Mouse (Mus musculus) small intestine, adult 2 months (tissue): Measurements from ENCODE around the gene Lbhd2. TPM values are rescaled to one million over a fixed set of nuclear protein-coding genes. Genes with fewer than 3 reads are reported as not detected.

Experiments
- H3K27ac ChIP-seq: fragments of 200-500 bp; 2 replicates; pipeline ENCODE4 v1.5.1; 2012; ENCODE audit warnings: low read depth, low read length, control low read depth, inconsistent platforms; ENCODE audit not compliant: insufficient read depth
- H3K27me3 ChIP-seq: fragments of 200-500 bp; 2 replicates; pipeline ENCODE4 v1.6.1; 2012; ENCODE audit warnings: mild to moderate bottlenecking, moderate library complexity, low read length, inconsistent platforms; ENCODE audit not compliant: control insufficient read depth, insufficient read depth
- H3K36me3 ChIP-seq: fragments of 200-500 bp; 2 replicates; pipeline ENCODE4 v1.6.1; 2012; ENCODE audit warnings: mild to moderate bottlenecking, low read length, control low read depth, inconsistent platforms; ENCODE audit not compliant: control insufficient read depth, insufficient read depth
- H3K4me1 ChIP-seq: fragments of 200-500 bp; 2 replicates; pipeline ENCODE4 v1.6.1; 2012; ENCODE audit warnings: low read length, inconsistent platforms, mixed read lengths; ENCODE audit not compliant: control insufficient read depth, insufficient read depth, insufficient read length
- H3K4me3 ChIP-seq: fragments of 200-500 bp; 2 replicates; pipeline ENCODE4 v1.5.1; 2012; ENCODE audit warnings: low read depth, mild to moderate bottlenecking, control low read depth, inconsistent platforms, low read length, moderate library complexity
- CTCF ChIP-seq: fragments of 200-500 bp; IDR thresholded peaks from 2 replicates; pipeline ENCODE4 v1.5.1; 2012; ENCODE audit warnings: low read depth, mild to moderate bottlenecking, control low read depth, inconsistent platforms, low read length, moderate library complexity, mixed read lengths; ENCODE audit not compliant: insufficient replicate concordance, insufficient read length; ENCODE audit errors: extremely low read depth
- POLR2A ChIP-seq: fragments of 200-500 bp; IDR thresholded peaks from 2 replicates; pipeline ENCODE4 v1.6.1; 2012; ENCODE audit warnings: low read depth, mild to moderate bottlenecking, control low read depth, inconsistent platforms, low read length, moderate library complexity
- WGBS: fragments of 180-500 bp; shearing (Covaris S2); methylation state at CpG from one replicate; pipeline ENCODE4 v1.1.7; 2018; 5-methylcytosine and 5-hydroxymethylcytosine counted together
- polyA plus RNA-seq: library from polyadenylated mRNA; depleted of rRNA; stranded (reverse); fragments of >200 nt; gene quantifications from 2 replicates; pipeline ENCODE4 v1.2.3, GENCODE M21; 2012

The Lbhd2 gene
- polyA plus RNA-seq, 1 experiment: not detected

DNA sequence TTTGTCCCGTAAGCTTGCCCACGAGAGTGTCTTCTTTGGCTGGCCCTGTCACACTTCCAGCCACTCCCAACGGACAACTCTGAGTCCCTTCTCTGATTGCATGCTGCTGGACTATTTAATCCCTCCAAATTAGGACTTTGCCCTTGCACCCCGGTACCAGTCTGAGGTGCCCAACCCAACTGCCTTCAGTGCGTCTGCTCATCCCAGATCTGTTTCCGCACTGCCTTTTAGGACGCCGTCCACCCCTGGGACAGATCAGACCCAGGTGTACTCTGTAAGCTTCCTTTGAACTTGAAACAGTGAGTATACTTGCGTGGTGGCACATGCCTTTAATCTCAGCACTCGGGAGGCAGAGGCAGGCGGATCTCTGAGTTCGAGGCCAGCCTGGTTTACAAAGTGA lies 27.8 kb upstream of the Lbhd2 start:
- no peak overlapping the region for H3K27ac ChIP-seq
- peaks cover 8% of the 10 kb centered on the region for H3K4me1 ChIP-seq
- H3K4me3 ChIP-seq: no peak overlapping the region
- no peaks in the 10 kb centered on the region for H3K27me3 ChIP-seq
- H3K36me3 ChIP-seq: no peaks in the 10 kb centered on the region
- TF ChIP-seq CTCF (no peak), POLR2A (no peak)
- 63% methylated on average over 12 of the region's 12 CpGs for WGBS

DNA sequence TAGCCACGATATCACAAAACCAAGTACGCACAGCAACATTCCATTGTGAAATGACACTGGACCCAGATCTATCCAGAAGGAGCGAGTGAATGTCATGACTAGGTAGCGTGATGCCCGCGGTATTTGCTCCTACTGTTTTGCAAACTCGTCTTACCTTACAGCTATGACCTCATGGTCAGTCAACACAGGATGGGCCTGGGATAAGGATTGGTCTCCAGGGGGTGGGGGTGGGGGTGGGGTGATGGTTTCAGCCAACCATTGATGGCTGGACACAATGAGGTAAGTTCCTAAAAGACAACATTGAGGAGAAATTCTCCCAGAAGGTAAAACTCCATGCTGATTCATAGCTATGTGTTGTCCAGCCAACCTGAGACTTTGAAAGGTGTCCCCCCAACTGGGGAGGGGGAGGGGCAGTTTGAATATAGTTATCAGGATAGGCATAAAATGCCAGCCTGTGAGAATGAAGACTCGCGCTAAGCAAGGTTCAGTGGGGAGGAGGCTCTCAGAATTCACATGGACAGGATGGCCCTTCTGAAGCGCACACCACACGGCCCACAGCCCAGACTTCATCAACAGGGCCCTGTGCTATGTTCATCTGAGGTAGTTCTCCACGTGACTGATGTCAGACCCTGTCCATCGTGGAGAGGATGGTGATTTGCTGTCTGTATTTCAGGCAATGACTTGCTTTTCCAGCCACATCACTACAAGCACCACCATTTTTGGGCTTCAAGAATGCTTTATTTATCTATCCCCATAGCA lies 20.5 kb upstream of the Lbhd2 start:
- H3K36me3 ChIP-seq: no peaks in the 10 kb centered on the region
- WGBS: 73% methylated on average over 13 of the region's 13 CpGs
- no peaks in the 10 kb centered on the region for H3K27me3 ChIP-seq
- no peak overlapping the region for H3K4me3 ChIP-seq
- TF ChIP-seq CTCF: no peak
- TF ChIP-seq POLR2A: no peak
- peaks cover 11% of the 10 kb centered on the region for H3K4me1 ChIP-seq
- peak overlapping the region; percentile 77 for H3K27ac ChIP-seq

DNA sequence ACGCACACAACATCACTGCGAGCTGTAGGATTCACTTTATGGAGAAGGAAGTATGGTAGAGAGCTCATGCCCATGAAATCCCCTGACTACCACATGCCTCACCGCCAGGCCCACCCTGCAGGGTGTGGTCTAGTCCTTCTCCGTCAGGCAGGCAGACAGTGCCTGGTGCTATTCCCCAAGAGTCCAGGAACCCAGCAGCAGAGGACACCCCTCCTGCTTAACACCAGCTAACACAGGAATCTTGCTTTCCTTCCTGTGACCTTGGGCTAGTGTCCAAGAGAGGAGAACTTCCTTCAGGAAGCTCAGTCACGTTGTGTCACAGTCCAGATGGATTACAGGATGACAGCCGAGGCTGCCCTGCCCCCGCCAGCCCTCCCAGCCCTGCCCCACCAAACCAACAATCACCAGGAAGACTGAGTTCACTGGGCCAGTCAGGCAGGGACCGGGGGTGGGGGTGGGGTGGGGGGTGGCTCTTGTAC lies 19.9 kb upstream of the Lbhd2 start:
- H3K4me1 ChIP-seq: peaks cover 11% of the 10 kb centered on the region
- H3K27me3 ChIP-seq: no peaks in the 10 kb centered on the region
- TF ChIP-seq CTCF: no peak
- no peak for TF ChIP-seq POLR2A
- H3K4me3 ChIP-seq: no peak overlapping the region
- H3K36me3 ChIP-seq: no peaks in the 10 kb centered on the region
- WGBS: 9% methylated on average over 8 of the region's 8 CpGs
- peak overlapping the region; percentile 77 for H3K27ac ChIP-seq

DNA sequence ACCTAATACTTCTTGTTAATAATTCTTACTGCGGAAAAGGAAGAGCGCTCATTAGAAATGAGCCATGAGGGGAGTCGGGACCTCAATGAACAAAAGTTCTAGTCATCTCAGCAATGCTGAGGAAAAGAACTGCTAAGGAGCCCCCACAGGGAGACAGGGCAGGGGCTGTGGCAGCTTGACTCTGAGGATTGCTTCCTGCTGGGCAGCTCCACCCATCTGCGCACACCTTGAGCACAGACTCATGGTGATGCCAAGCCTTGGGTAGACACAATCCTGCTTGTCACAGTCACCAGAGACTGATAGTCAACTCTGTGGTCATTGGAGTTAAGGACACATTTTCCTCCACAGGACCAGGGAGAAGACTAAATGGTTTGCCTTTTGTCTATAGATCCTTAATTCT lies 19.5 kb upstream of the Lbhd2 start:
- H3K27ac ChIP-seq: peak overlapping the region; percentile 66
- WGBS: 54% methylated on average over 4 of the region's 4 CpGs
- H3K36me3 ChIP-seq: no peaks in the 10 kb centered on the region
- peaks cover 11% of the 10 kb centered on the region for H3K4me1 ChIP-seq
- no peaks in the 10 kb centered on the region for H3K27me3 ChIP-seq
- no peak for TF ChIP-seq POLR2A
- TF ChIP-seq CTCF: no peak
- no peak overlapping the region for H3K4me3 ChIP-seq

DNA sequence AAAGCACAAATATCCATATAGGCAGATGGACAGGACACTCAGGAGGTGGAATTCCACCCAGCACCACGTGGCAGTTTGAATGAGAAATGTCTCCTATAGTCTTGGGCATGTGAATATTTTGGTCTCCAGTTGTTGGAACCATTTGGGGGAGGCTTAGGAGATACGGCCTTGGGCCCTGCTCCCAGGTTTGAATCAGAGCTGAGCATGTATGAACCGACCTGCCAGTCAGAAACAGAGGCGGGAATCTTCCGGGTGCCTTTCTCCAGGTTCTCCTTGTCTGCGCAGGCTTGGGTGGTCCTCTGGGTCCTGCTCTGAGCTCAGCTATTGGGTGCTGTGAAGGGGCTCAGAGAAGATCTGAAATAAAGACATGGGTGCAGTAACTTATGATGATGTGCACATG lies 12.6 kb upstream of the Lbhd2 start:
- WGBS: 84% methylated on average over 6 of the region's 6 CpGs
- Histone ChIP-seq H3K4me3 (no peak overlapping the region), H3K27ac (no peak overlapping the region), H3K4me1 (no peaks in the 10 kb centered on the region), H3K36me3 (no peaks in the 10 kb centered on the region), H3K27me3 (0 out of 2 replicates have a peak, but pooled peaks cover 3% of the 10 kb centered on the region)
- no peak for TF ChIP-seq CTCF
- TF ChIP-seq POLR2A: no peak

DNA sequence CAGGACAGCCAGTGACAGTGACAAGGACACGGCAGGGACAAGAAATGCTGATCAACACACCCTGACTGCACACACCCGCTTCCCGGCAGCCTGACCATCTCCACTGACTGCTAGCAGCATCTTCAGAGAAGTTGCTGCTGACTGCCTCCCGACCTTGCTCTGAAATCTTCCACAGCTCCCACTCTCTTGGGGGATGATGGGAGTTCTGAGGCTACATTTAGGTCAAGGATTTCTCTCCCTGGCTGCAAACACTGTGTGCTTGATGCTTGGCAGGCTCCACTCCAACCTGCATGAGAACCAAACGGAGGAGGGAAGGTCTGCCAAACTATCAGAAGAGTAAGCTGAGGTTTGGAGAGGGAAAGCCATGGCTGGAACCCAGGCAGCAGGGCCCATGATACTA lies 9.6 kb upstream of the Lbhd2 start:
- Histone ChIP-seq H3K4me1 (no peaks in the 10 kb centered on the region), H3K27ac (no peak overlapping the region), H3K27me3 (0 out of 2 replicates have a peak, but pooled peaks cover 3% of the 10 kb centered on the region), H3K4me3 (no peak overlapping the region), H3K36me3 (no peaks in the 10 kb centered on the region)
- WGBS: 48% methylated on average over 5 of the region's 5 CpGs
- TF ChIP-seq CTCF (no peak), POLR2A (no peak)

DNA sequence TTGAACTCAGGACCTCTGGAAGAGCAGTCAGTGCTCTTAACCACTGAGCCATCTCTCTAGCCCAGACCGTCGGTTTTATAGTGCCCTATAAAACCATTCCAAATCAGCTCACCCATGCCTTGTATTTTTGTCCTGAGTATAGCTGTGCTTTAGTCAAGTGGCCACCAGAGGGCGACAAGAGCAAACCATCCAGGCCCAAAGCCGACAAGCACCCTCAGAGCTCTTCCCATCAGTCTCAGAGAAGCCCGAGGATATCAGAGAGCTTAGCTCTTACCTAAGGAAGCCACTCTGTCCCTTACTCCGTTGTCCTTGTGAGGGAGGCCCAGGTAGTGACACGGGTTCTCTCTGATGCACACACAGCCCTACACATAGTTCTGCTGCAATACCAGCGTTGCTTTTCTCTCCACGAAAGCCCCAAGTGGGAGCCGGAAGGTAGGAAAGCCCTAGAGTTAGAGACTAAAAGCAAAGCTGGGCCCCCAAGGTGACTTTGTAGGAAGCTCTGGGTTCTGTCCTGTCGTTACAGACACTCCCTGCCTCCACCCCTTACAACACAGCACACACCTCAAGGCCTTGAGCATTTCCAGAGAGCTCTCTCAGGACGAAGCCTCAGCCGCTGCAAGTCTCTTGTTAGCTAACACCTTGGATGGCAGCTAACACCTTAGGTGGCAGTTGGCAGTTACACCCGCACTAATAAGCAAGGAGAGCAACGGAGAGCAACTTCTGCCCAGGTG lies 5.0 kb upstream of the Lbhd2 start:
- Histone ChIP-seq H3K4me3 (no peak overlapping the region), H3K4me1 (no peaks in the 10 kb centered on the region), H3K27me3 (peaks cover 7% of the 10 kb centered on the region), H3K36me3 (no peaks in the 10 kb centered on the region), H3K27ac (no peak overlapping the region)
- 27% methylated on average over 15 of the region's 15 CpGs for whole genome bisulfite sequencing
- no peak for TF ChIP-seq POLR2A
- TF ChIP-seq CTCF: peak; percentile 93
